Mouse (Mus musculus) G1E (cell line): ENCODE results near the gene Mrvi1.

Source experiments
- CTCF ChIP-seq: IDR thresholded peaks from 2 replicates; pipeline ENCODE4 v1.5.1; 2012; ENCODE audit warnings: low read depth, low read length, inconsistent platforms, mixed read lengths
- GATA1 ChIP-seq: IDR thresholded peaks from 2 replicates; pipeline ENCODE4 v1.6.1; 2012; ENCODE audit warnings: borderline replicate concordance, low read length, inconsistent platforms, mixed read lengths
- GATA2 ChIP-seq: IDR thresholded peaks from 2 replicates; pipeline ENCODE4 v1.6.1; 2012; ENCODE audit warnings: low read depth, low read length, inconsistent platforms, borderline replicate concordance
- POLR2AphosphoS5 ChIP-seq: IDR thresholded peaks from 2 replicates; pipeline ENCODE4 v1.6.1; 2012; ENCODE audit warnings: low read depth, low read length, inconsistent platforms; ENCODE audit not compliant: insufficient replicate concordance
- TAL1 ChIP-seq: conservative IDR thresholded peaks from 2 replicates; pipeline ENCODE4 v1.6.1; 2012; ENCODE audit warnings: low read depth, low read length, inconsistent platforms, mixed read lengths

DNA sequence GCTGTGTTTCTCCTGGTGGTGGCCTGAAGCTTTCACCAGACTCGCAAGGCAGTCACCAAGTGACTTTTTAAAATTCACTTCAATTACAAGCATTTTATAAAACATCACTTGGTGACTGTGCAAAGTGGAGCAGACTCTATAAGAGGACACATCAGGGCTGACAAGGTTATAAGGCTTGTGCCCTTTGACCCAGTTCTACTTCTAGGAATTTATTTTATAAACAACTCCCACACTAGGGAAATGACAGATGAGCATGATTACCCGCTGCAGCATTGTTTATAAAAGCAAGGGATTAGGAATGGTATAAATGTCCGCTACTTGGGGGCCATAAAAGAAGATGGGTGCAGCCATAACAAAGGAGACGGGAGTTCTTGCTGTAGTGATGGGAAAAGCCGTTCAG is 1.4 kb upstream of the Mrvi1 start:
- TF ChIP-seq TAL1, result no peak
- no peak for TF ChIP-seq CTCF
- no peak for TF ChIP-seq POLR2AphosphoS5
- no peak for TF ChIP-seq GATA1
- no peak for TF ChIP-seq GATA2
